In genomic region chr2:44104282-44105197, GRCm38 (mm10) we compare ENCODE assay signal across 7 mouse cellular contexts.
DNase-seq lines count a peak whose midpoint lies in the region; ATAC-seq lines count a peak whose summit lies in the region.

No protein-coding gene starts in this region.

- H3K4me3 ChIP-seq in limb, embryonic 15.5 days, result no peak overlapping the region
- no peak overlapping the region for H3K4me3 ChIP-seq in neural tube, embryonic 11.5 days (ENCODE audit: low read depth, low read length)

- no peaks in the 10 kb centered on the region for H3K36me3 ChIP-seq in limb, embryonic 15.5 days
- no peaks in the 10 kb centered on the region for H3K36me3 ChIP-seq in neural tube, embryonic 11.5 days (ENCODE audit: control insufficient read depth, insufficient read depth, low read length)

- H3K9me3 ChIP-seq in limb, embryonic 15.5 days, result no peaks in the 10 kb centered on the region
- H3K9me3 ChIP-seq in neural tube, embryonic 11.5 days (ENCODE audit: control insufficient read depth, low read length), result no peaks in the 10 kb centered on the region

- H3K4me2 ChIP-seq in limb, embryonic 15.5 days, result no peak overlapping the region
- H3K4me2 ChIP-seq in neural tube, embryonic 11.5 days (ENCODE audit: low read depth), result no peak overlapping the region

- H3K4me1 ChIP-seq in limb, embryonic 15.5 days, result peaks cover 22% of the 10 kb centered on the region
- peaks cover 7% of the 10 kb centered on the region; the same call in 1 of the 2 replicates for H3K4me1 ChIP-seq in neural tube, embryonic 11.5 days (ENCODE audit: control insufficient read depth, insufficient read depth, low read length)

- DNase-seq in adrenal gland, adult 8-10 months, result peak; percentile 5
- DNase-seq in embryo, embryonic 11 days, result peak; percentile 65
- peak; percentile 37 for DNase-seq in heart, adult 8-10 months (ENCODE audit: low spot score)
- peak; percentile 21 for DNase-seq in kidney, adult 18-20 months
- peak; percentile 42 for DNase-seq in neural tube, embryonic 11.5 days (ENCODE audit: low spot score)
- DNase-seq in B cell, adult 2 months, result no peak

- peak overlapping the region; percentile 74 for H3K27ac ChIP-seq in limb, embryonic 15.5 days
- H3K27ac ChIP-seq in neural tube, embryonic 11.5 days (ENCODE audit: low read depth, low read length), result no peak overlapping the region

- WGBS in limb, embryonic 15.5 days, result 46% methylated on average over 22 of the region's 22 CpGs
- WGBS in neural tube, embryonic 11.5 days, result 60% methylated on average over 22 of the region's 22 CpGs

- no peak overlapping the region for H3K9ac ChIP-seq in limb, embryonic 15.5 days
- H3K9ac ChIP-seq in neural tube, embryonic 11.5 days (ENCODE audit: low read length), result peak overlapping the region; percentile 6; the same call in 1 of the 2 replicates

- no peaks in the 10 kb centered on the region for H3K27me3 ChIP-seq in limb, embryonic 15.5 days
- no peaks in the 10 kb centered on the region for H3K27me3 ChIP-seq in neural tube, embryonic 11.5 days (ENCODE audit: control insufficient read depth, insufficient read depth, low read length)

- peak; percentile 63; the same call in 1 of the 2 replicates for ATAC-seq in limb, embryonic 15.5 days (ENCODE audit: insufficient number of reproducible peaks, low FRiP score, low TSS enrichment, low read depth)
- ATAC-seq in neural tube, embryonic 11.5 days (ENCODE audit: insufficient read depth, low FRiP score, low TSS enrichment), result peak; percentile 63; the same call in 1 of the 2 replicates

Comparison
In these comparisons a context has a peak if more than half of its experiments do, and no peak if none do; other contexts are left out.
1. DNase-seq: peak in adrenal gland, adult 8-10 months (single experiment), embryo, embryonic 11 days (single experiment), heart, adult 8-10 months (single experiment), kidney, adult 18-20 months (single experiment) and neural tube, embryonic 11.5 days (single experiment); none in B cell, adult 2 months (0 of 2).